Mouse (Mus musculus) gastrocnemius, postnatal 14 days (tissue): Measurements from ENCODE around the gene Tut1. TPM values are rescaled to one million over a fixed set of nuclear protein-coding genes. Genes with fewer than 3 reads are reported as not detected.
"Not testable (repeated sequence)": the region's sequence is repeated elsewhere in the genome, so short reads cannot be mapped to it uniquely, and the experiment has no call there.

Experiments used
- DNase-seq: peaks from one replicate; pipeline ENCODE4 v3.0.0; 2021; ENCODE audit warnings: mixed read lengths
- intact Hi-C: fragments of 180-260 bp; cut with DNase I; formaldehyde crosslinking; loops from one replicate; pipeline ENCODE4 v1.15.1; 2025; ENCODE audit warnings: low total_unique reads
- total RNA-seq, 2 experiments: library from RNA; stranded (reverse); gene quantifications; 2 replicates each; pipeline ENCODE4 v1.2.3; 2021

Gene Tut1
- total RNA-seq, 2 experiments from 2014 or later: 8.2 to 8.4 TPM

DNA sequence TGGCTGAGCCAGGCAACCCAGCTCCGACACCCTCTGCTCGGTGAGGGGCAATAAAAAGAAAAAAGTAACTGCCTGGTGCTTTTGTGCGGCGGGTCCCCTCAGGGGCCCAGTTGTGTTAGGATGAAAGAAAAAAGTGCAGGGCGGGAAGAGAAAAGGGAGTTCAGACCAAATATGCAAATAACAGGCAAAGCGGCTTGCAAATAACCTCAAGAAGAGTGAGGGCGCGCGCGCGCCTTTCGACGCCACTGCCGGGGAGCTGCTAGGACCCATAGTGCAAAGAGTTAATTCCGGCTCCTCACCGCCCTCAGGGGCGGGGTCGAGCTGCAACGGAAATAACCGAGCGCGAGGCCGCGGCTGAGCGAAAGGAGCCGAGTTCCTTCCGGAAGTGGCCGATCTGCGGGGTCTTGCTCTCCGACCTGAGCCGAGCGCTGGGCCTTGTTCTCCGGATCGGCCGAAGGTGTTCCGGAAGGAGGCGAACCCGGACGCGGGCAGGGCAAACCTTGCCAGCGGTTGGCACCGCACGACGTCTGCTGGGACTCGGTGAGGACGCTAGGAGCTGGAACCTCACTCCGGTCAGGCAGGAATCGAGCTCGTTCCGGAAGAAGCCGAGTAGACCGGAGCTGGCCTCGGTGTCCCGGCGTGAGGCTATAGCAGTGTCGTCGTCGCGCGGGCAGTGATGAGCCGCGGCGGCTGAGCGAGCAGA, 12.0 kb upstream of the Tut1 start, which contains the start of gene Mta2:
Mta2 (plus strand) TSS at position 361 of the 703 bp plus-strand sequence.
- intact Hi-C loops: no loop called here

GRCm38 (mm10) chr19:8942276-8942964, 11.2 kb upstream of the Tut1 start:
- intact Hi-C loops: no loop called here
- DNase-seq: peak; percentile 58

More for the DNA sequence above, 12.0 kb upstream of the Tut1 start, which contains the start of gene Mta2:
- DNase-seq: peak; percentile 98

- intact Hi-C loops: no loop called here
- DNase-seq: no peak
Observed at GRCm38 (mm10) chr19:8943047-8943446, 10.6 kb upstream of the Tut1 start.

GRCm38 (mm10) chr19:8944062-8944461, 9.6 kb upstream of the Tut1 start:
- no peak for DNase-seq
- intact Hi-C loops: no loop called here

DNA sequence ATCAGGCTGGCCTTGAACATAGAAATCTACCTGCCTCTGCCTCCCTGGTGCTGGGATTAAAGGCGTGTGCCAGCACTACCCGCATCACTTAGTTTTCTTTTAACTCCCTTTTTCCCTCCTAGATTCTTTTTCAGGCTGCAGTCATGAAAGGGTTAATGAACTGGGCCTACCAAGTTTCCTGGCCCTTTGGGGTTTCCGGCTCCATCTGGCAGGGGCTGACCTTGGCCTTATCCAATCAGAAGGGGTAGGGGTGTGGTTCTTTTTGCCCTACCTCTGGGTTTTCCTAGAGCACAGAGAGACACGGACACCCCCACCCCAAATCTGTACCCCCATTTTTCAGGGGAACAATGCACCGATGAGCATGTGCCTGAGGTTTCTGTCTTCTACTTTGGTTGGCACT, 8.9 kb upstream of the Tut1 start:
- DNase-seq: peak; percentile 82
- intact Hi-C loops: no loop called here

DNA sequence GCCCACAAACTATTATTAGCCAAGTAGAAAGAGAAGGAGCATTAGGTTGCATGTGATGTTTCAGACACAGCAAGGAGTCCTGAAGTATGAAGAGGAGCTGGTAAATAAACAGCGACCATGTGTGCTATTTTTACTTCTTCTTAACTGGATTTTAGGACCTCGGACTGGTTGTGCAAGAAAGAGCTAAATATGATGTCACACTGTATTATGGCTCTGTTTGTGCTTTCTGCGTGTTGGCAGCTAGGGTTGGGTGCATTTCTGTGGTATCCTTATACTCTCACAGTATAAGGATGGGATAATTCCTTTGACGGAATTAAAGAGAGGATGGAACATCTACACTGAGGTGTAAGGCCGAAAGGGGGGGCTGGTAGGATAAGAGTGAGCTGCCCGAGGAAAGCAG, 8.4 kb upstream of the Tut1 start:
- DNase-seq: no peak
- intact Hi-C loops: no loop called here

GRCm38 (mm10) chr19:8946929-8947328, 6.7 kb upstream of the Tut1 start:
- no peak for DNase-seq
- intact Hi-C loops: no loop called here

GRCm38 (mm10) chr19:8950190-8950589, 3.5 kb upstream of the Tut1 start:
- DNase-seq: no peak
- intact Hi-C loops: loop anchor here (10.0 kb wide), 1 partner anchor 45 kb away; no protein-coding TSS in a partner anchor

GRCm38 (mm10) chr19:8952241-8952640, 1.4 kb upstream of the Tut1 start:
- intact Hi-C loops: loop anchor here (10.0 kb wide), 1 partner anchor 47 kb away; no protein-coding TSS in a partner anchor
- no peak for DNase-seq

GRCm38 (mm10) chr19:8954171-8954570, 524 bp downstream of the Tut1 start:
- DNase-seq: no peak
- intact Hi-C loops: loop anchor here (10.0 kb wide), 1 partner anchor 49 kb away; no protein-coding TSS in a partner anchor

DNA sequence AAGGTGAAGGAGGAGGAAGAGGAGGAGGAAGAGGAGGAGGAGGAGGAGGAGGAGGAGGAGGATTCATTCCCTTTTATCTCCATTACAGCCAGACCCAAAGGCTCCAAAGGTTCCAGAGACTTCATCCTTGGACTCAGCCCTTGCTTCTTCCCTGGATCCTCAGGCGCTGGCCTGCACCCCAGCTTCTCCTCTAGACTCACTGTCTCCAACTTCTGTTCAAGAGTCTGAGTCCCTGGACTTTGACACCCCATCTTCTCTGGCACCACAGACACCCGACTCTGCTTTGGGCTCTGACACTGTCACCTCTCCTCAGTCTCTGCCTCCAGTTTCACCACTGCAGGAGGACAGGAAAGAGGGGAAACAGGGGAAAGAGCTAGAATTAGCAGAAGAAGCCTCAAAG, 8.6 kb downstream of the Tut1 start:
- DNase-seq: no peak
- intact Hi-C loops: loop anchor here (5.0 kb wide), 1 partner anchor 115 kb away; no protein-coding TSS in a partner anchor

- intact Hi-C loops: no loop called here
Observed at GRCm38 (mm10) chr19:8965075-8965474, 11.4 kb downstream of the Tut1 start.

DNA sequence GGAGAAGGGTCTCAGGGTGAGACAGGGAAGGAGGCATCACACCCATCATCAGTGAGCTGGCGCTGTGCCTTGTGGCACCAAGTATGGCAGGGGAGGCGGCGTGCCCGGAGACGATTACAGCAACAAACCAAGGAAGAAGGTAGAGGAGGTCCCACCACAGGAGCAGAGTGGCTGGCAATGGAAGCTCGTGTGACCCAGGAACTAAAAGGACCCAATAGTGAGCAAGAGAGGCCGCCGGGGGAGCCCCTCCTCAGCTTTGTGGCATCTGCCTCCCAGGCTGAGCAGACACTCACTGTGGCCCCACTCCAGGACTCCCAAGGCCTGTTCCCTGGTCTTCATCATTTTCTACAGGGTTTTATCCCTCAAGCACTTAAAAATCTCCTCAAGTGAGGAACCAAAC, 12.1 kb downstream of the Tut1 start:
- peak; percentile 47 for DNase-seq
- intact Hi-C loops: no loop called here

More at GRCm38 (mm10) chr19:8965075-8965474, 11.4 kb downstream of the Tut1 start:
- no peak for DNase-seq

- intact Hi-C loops: no loop called here
- DNase-seq: no peak
Observed at GRCm38 (mm10) chr19:8966198-8966589, 12.5 kb downstream of the Tut1 start.

DNA sequence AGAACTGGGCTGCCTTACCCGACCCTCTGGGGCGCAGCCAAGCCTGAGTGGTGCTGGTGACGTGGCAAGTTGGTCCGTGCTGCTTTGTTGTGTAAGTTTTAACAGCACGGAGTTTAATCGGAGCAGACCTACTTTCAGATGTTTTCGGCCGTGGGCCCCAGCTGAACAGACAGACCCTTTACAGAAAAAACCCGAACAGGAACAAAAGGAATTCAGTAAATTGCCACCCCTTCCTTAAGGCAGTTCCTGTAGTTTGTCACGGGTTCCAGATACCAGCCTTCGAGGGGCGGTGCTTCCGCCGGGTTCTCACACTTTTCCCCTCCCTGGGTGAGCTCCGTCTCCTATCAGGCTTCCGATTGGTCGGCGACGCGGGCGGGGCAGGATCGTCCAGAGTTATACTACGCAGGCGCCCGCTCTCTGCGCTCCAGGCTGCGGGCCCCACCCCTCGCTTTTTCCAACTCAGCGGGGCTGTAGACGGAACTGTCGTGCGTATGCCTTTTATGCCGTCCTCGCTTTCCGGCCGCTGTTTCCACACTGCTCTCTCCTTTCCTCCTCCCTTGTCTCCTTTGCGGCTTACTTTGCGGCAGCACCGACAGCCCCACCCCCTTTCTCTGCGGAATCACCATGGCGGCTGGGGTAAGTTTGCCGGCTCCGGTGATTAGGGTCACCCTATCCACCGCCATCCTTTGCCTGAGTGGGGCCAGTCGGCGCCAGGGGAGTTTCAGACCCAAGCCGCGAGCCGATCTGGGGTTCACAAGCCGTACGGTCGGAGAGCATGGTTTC, 13.1 kb downstream of the Tut1 start, which contains the start of gene Eef1g:
Eef1g (plus strand) TSS at position 452 of the 783 bp plus-strand sequence.
- DNase-seq: peak; percentile 99

DNA sequence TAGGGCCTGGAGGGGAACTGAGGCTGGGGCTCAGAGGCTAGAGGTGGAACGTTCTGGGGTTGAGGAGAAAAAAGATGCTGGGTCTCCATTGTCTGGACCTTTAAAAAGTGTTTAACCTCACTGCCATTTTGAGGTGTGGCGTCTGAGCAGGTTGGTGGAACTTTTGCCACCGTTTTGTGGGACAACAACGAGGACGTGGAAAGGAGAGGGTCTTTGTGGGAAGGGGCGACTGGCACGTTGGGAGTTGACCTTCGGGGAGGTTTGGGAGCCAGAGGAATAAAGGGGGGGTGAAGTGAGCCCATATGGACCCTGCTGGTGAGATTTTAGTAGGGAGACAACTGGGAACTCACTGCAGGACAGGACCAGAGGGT, 13.7 kb downstream of the Tut1 start:
- DNase-seq: no peak
- intact Hi-C loops: no loop called here

More for the DNA sequence above, 13.1 kb downstream of the Tut1 start, which contains the start of gene Eef1g:
- intact Hi-C loops: no loop called here

DNA sequence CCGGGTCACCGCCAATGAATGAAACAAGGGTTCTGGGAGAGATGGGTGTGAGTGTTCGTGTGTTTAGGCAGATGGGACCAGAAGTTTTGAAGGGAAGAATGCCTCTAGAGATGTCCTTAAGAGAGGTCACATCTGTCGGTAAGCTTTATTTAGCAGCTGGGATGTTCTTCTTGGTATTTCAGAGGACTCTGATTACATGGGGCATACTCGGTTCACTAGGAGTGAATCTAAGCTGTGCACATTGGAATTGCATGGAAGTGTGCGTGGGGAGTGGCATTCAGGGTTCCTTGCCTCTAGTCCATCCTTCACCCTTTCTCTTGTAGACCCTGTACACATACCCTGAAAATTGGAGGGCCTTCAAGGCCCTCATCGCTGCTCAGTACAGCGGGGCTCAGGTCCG, 14.2 kb downstream of the Tut1 start:
- intact Hi-C loops: no loop called here
- DNase-seq: no peak

DNA sequence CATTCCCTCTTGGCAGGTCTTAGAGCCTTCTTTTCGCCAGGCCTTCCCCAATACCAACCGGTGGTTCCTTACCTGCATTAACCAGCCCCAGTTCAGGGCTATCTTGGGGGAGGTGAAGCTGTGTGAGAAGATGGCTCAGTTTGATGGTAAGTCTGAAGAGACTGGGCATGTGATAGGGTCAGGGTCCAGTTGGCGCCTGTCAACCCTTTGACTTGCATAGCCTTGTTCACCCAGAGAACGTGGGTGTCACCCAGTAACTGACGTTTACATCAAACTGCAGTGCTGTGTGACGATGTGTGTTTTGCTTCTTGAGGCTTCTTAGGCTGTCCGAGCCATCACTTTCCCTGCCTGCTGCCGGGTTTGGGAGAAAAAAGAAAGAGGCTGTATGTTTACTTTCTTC, 18.8 kb downstream of the Tut1 start:
- intact Hi-C loops, DNase-seq: not testable (repeated sequence)

- intact Hi-C loops: loop anchor here (5.0 kb wide), 1 partner anchor 108 kb away; no protein-coding TSS in a partner anchor
- DNase-seq: no peak
Observed at GRCm38 (mm10) chr19:8974638-8975037, 21.0 kb downstream of the Tut1 start.

DNA sequence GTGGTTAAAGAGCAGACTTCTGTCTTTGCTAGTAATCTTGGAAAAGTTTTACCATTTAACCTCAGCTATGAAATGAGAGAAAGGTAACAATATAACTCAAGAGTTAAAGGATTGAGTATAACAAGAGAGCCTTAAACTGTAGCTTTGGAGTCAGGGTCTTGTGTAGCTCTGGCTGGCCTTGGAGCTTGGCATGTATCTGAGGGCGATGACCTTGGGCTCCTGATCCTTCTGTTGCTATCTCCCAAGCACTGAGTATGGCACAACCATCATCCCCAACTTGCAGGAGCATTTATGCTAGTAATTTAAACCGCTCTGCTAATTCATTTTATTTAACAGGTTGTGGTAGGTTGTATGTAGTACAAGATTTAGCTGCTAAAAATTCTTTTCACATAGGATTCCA, 21.8 kb downstream of the Tut1 start:
- intact Hi-C loops: loop anchor here (5.0 kb wide), 1 partner anchor 107 kb away; no protein-coding TSS in a partner anchor
- no peak for DNase-seq
